Mouse (Mus musculus) testis, postnatal 10 days (tissue): ENCODE measurements at regions not wholly inside any gene's neighbourhood (a gene's known extent, or its start where the extent isn't known, plus 50 kb on each side); places are given as distances from the start of the nearest gene placed in this dataset.
A peak's percentile ranks its signal among the peaks of the same experiment; 100 is the strongest.

ENCODE experiments used
- DNase-seq: peaks from one replicate; pipeline ENCODE4 v3.0.0; 2021; ENCODE audit warnings: low spot score

DNA sequence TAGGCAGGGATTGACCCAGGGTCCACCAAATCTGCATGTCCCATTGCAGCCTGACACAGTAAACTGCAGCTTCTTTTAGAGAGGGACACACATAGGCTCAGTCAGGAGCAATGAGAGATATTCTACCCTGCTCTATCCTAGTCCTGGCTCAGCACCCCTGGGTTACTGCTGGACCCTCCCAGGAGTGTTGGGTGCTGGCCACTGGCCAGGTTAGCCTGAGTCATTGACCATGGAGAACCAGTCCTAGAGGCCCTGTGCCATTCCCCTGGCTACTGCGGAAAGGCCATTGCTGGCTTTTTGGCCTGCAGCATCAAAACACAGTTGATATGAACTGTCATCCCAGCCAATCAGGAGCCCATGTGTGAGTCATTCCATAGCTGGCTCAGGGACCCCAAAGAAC is 157.8 kb downstream of the 5730507C01Rik start:
- peak; percentile 39 for DNase-seq
